Mouse (Mus musculus): ENCODE measurements around the gene Habp4.
A peak's percentile ranks its signal among the peaks of the same experiment; 100 is the strongest.

The Habp4 gene

DNA sequence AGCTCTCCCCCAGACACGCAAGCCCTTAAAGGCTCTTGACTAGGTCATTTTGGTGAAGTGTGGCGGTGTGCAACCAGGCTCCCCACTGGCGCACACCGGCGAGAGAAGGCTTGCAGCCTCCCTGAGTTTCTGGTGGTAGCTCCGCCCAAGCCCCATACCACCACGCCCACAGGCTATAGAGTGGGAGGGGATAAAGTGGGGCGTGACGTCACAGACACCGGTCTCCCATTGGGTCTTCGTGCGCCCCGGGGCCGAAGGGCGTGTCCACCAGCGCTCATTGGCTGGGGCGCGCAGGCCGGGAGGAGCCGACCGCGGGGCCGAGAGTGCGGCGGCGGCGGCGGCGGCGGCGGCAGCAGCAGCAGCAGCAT is at the start of gene Habp4:
Habp4 (plus strand) TSS at position 277 of the 368 bp plus-strand sequence.
- peak; percentile 99 for DNase-seq

DNA sequence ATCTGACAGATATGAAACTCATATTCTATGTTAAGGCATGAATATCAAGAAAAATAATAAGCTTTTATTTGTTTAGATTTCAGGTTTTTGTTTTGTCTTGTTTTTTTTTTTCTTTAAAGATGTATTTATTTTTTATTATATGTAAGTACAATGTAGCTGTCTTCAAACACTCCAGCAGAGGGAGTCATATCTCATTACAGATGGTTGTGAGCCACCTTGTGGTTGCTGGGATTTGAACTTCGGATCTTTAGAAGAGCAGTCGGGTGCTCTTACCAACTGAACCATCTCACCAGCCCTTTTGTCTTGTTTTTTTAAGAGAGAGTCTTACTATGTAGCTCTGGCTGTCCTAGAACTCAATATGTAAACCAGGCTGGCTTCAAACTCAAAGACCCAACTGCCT is 44.2 kb upstream of the Habp4 start:
- peak in 1 of 2 experiments; percentile 34 for DNase-seq

DNA sequence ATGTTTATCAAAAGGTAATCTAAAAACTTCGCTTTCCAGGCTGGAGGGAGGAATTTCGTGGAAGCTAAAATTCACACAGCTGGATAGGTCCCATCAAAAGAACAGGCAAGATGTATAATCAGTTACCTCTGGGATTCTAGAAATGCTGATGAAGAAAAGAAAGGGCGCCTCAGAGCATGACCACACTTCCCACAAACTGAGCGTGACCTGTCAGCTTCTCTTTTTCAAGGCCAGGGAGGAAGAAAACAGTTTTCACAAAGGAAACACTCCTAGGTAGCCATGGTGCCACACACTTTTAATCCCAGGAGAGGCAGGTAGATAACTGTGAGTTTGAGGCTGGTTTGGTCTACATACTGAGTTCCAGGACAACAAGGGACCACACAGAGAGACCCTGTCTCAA is 40.9 kb upstream of the Habp4 start:
- DNase-seq: no peak

DNA sequence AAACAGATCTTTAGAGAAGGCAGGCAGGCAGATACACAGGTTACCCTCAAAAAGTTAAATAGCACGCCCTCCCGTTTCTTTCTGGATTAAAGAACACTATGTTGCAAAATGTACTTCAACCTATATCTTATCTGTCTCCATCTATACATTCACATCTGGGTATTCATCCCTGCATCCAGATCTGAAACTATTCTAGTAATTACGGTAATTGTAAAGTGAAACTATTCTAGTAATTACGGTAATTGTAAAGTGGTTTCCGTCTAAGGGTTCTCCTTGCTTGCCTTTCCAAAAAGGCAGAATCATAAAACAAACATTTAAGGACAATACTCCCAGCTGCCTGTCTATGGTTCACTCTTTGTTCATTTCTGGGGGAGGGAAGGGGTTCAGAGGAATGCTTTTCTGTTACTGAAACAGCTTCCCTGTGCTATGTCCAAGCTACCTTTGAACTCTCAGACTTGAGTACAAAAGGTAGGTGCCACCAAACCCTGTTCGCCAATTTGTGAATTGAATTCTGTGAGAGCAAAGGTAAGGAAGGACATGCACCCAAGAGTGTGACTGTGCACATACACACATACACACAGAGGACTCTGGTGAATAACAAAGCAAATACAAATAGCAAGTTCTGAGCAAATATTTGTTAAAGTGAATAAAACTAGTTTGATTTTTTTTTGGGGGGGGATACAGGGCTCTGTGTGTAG is 38.0 kb upstream of the Habp4 start:
- DNase-seq: no peak

DNA sequence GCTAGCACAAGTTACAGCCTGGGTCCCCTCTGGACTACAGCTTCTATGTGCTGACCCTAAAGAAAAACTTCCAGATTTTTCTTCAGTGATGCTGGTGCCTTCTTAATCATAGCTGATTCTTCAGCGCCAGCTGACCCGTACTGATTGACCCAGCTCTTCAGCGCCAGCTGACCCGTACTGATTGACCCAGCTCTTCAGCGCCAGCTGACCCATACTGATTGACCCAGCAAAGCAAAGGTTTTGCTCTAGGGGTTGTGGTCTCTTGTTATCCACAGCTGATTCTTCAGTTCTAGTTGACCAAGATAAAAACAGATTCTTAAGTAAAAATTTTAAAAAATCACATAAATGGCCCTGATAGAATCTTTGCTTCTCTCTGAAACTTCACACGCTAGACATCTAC is 36.7 kb upstream of the Habp4 start:
- no peak for DNase-seq

DNA sequence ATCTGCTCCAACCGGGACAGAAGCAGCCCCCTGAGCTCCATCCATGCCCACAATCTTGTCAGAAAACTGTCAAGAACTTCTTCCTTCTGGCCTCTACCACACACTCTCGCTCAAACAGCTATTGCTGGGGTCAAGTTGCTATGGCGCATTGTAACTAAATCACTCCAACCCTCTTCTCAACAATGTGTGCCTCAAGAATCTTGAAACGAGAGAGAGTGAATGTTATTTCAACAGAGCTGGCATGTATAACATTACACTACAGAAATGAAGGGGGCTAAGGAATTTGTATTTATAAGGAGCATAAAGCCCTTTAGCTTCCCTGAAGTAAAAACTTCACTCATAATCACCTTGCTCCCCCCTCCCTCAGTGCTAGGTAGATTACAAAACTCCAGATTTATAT is 35.3 kb upstream of the Habp4 start:
- DNase-seq: no peak

DNA sequence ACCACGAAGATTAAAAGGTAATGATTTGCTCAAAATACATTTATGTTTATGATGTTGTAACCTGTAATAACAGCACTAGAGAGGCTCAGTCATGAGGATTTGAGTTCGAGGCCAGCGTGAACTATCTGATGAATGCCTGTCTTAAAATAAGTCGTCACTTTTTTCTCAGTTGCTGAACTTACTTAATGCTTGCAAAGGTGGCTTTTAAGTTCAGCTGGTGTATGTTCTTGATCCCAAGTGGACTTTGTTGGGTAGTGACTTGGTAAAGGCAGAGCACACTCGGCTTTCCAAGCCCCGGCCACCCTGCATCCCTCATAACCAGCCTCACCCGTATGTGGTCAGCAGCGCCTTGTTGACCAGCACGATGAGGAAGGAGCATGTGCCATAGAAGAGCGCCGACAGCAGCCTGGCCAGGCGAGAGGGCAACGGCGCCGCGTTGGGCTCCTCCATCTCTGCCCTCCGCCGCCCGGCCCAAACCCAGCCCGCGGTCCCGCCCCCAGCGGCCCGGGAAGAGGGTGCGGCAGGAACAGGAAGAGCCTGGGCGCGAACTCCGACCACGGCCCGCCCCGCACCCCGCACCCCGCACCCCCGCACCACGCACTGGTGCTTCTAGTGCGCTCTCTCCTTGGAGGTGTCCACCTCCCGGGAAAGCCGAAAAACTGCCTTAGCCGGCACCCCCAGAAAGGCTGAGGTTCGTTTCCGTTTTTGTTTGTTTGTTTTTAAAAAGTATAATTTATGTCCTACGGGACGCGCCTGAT is 32.6 kb upstream of the Habp4 start, which contains the start of gene Slc35d2:
Slc35d2 (minus strand) TSS at position 511 of the 758 bp plus-strand sequence.
- peak; percentile 73 for DNase-seq

DNA sequence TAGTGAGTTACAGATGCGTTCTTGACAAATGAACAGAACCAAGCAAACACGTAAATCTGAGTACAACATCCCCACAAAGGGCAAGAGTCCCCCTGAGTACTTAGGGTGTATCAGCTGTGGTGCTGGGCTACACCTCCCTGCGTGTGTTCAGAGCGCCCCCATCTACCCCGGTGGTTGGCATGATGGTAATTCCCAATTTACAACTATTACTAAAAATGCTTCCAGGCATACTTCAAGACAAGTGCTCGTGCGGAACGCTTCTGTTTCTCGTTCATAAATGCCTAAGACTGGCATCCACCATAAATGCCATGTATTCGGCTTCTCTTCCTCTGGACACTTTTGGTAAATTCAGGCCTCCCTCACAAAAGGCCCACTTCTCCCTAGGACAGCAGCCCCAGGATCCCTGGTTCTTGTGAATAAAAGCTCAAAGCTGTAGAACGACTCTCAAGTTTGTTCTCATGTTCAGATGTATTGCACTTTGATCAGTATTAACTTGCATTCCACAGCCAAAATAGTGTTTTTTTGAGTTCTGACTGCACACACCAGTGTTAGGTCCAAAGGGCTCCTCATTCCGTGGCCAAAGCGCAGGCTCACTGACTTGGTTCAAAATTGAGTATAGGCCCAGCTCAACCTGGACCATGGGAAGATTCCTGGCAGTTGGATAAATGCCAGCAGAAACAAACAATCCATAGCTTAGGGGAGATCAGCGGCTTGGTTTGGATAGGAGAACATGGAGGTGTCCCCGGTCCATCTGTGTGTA is 31.8 kb upstream of the Habp4 start:
- peak; percentile 61 to 64 for DNase-seq

DNA sequence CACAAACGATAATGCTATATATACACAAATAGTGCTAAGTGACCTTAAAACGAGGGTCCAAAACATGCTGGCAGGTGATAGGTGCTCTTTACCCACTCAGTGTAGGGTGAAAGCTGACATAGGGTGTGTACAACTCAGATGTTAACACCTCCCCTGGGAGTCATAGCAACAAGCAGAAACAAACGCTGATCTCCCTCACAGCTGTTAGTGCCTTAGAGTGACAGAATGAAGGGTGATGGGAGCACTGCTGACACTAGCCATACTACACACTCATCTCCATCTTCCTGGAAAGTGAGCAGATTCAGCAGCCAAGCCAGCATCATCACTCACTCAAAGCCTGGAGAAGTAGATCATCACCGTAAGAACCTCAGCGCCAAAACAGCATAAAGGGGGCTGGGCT is 11.5 kb upstream of the Habp4 start:
- DNase-seq: no peak

DNA sequence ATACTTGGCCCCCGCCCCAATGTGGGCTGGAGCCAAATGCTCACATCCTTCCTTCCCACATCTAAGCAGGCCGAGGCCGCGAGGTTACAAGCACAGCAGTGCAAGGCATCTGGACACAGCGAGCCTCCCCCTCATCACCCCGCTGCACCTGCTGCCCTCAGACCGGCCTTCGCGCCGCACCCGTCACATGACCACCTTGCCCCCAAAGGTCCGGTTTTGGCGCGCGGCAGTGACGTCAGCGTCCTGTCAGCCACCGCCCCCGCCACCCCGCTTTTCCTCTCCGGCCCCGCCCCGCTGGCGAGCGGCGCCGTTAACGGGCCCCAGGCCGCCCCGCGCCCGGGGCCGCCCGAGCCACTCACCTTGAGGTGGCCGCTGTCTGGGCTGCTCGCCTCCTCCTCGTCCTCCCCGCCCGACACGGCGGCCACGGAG is 9.4 kb upstream of the Habp4 start:
- DNase-seq: peak; percentile 86 to 87

DNA sequence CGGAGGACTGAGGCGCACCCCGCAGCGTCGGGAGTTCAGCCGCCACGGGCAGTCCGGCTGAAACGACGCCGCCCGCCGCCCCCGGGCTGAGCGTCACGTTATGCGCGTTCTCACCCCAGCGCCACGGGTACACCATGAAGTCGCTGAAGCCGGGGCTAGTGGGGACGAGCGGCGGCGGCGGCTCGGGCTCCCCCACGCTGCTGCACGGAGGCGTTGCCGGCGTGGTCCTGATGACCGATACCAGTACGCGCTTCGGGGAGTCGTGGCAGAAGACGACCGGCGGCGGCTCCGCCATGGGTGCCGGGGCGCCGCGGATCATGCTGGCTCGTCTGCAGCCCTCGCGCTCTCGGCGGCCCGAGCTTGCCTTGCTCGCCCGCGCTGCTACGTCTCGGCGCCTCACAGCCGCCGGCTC is 8.9 kb upstream of the Habp4 start:
- peak in 1 of 2 experiments; percentile 50 for DNase-seq

DNA sequence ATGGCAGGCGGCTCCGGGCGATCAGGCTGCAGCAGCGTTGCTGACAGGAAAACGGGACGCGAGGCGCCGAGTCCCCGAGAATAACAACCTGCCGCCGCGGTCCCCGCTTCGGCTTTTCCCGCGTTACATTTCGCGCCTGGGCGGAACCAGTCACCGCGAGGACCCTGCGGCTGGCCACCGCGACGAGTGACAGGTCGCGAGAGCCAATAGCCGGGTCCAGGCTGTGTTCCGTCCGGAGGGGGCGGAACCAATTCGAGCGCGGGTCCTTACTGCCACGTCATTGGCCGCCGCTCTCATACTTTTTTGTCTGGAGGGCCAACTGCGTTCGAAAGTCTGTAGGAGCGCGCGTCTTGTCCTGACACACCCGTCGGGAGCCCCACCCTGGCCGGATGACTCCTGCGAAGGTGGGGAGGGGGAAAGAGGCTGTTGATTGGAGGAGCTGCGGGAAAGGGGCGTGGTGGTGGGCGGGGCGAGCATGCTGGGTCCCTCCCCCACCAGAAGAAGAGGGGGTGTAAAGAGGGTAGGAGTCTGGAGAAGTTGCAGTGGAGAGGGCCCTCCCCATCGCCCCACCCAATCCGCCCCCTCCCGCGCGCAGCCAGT is 8.4 kb upstream of the Habp4 start, which contains the start of gene Zfp367:
Zfp367 (minus strand) TSS at position 120 of the 600 bp plus-strand sequence.
- peak; percentile 97 to 98 for DNase-seq

DNA sequence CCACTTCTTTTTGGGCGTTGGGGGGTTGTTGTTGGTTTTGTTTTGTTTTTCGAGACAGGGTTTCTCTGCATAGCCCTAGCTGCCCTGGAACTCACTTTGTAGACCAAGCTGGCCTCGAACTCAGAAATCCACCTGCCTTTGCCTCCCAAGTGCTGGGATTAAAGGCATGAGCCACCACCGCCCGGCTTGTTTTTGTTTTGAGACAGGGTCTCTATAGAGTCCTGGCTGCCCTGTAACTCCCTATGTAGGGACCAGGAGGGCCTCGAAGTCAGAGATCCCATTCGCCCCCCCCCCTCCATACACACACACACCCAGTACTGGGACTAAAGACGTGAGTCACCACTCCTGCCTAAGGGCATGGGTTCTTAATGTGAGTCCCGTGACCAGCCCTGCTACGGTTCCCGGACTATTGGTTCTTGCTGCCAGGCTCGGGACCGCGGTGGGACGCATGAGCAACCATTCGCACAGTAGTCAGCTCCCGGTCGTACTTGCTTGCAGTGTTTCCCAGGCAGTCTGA is 7.8 kb upstream of the Habp4 start:
- peak; percentile 61 to 70 for DNase-seq

DNA sequence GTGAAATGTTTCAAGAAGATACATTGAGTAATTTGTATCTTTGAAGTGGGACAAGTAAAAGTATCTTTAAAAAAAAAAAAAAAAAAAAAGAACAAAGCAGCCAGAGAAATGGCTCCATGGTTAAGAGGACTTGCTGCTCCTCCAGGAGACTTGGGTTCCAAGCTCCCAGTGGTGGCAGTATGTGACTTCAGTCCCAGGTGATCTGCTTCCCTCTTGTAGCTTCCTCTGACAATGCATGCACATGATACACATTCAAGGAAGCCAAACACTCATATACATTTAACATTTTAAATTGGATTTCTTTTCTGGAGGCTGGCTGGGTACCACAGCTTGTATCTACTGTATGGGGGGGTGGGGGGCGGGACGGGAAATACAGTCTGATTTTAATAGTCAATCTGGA is 7.0 kb upstream of the Habp4 start:
- no peak for DNase-seq

DNA sequence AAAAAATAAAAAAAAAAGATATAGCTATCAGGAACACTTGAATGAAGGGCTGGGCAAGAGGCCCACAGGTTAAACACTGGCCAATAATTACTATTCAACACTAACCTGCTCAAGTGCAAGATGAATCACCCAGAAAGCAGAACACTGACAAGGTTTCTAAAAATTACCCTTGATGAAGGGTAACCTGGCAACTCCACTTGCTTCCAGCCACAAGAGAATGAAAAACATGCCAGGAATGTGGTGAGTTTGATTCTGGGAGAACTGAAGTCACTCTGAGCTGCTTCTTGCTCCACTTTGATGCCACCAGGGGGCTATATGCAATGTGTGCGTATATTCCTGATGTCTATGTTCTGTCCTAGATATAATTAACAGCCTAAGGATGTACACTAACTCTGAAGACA is 6.5 kb upstream of the Habp4 start:
- DNase-seq: no peak

DNA sequence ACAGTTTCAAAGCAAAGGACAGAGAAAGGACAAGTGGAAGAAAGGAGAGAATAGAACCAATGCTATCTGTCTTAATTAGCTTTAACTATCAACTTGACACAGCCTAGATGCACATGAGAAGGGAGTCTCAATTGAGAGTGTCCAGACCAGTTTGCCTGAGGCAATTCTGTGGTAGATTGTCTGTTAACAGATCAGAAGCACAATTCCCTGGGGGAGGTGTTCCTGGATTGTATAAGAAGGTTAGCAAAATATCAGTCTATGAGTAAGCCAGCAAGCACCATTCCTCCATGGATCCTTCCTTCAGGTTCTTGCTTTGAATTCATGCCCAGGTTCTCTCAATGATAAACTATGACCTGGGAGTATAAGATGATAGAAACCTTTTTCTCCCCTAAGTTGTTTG is 4.7 kb upstream of the Habp4 start:
- no peak for DNase-seq

DNA sequence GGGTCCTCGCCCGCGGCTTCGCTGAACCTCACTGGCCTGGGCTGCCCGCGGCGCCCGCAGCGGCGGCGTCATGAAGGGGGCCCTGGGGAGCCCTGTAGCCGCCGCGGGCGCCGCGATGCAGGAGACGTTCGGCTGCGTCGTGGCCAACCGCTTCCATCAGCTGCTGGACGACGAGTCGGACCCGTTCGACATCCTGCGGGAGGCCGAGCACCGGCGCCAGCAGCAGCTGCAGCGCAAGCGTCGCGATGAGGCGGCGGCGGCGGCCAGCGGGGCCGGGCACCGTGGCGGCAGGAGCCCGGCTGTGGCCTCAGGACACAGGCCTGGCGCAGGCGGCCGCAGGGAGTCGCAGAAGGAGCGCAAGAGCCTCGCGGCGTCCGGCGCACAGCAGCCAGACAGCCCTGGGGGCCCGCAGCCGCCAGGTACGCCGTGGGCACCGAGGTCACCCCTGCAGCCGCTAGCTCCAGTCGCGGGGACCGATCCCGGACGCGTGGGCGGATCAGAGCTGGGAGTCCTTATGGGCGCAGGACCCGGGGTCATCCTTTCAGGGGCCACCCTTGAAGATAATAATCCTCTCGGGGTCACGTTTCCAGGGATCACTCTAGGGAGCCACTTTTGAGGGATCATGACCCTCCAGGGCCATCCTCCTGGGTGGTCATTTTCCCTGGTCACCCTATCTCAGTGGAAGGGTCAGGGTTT is 440 bp downstream of the Habp4 start:
- DNase-seq: no peak

DNA sequence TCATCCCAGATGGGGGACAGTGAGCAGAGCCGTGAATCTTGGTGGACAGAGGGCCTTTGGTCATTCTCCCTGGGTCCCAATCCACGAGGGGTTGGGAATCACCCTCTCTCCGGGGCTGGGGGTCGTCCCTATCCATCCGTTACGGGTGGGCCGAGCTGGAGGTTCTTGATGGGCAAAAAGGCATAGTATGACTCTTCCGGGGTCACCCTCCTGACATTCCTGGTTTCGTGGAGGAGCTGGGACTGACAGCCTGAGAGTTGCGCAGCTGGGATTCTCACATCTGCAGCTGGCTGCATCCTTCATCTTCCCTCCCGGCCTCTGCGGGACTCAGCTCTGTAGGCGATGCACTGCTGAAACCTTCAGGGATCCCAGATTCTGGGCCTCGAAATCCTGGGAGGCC is 1.0 kb downstream of the Habp4 start:
- no peak for DNase-seq

DNA sequence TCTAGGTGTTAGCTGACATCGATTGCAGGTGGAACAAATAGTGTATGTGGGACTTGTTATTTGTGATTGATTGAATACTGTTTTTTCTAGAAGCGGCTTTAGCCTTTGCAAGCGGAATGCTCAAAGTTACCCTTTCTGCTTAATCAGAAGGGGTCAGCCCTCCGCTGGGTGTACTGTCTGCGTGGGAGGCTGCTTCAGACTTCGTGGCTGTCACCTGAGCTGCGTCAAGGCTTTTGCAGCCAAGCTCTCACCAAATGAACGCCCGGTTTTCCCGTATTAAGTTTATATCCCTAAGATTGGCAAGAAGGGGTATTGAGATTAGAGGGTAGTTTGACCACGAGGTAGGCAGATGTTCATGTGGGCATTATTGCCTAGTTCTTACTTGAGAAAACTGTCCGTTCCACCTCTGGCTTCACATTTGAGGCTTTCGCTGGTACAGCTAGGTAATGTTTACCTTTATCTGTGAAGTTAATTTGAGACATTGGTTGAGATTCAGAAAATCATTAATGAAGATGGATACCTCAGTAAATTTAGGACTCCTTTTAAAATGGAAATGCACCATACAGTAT is 1.6 kb downstream of the Habp4 start:
- DNase-seq: no peak

DNA sequence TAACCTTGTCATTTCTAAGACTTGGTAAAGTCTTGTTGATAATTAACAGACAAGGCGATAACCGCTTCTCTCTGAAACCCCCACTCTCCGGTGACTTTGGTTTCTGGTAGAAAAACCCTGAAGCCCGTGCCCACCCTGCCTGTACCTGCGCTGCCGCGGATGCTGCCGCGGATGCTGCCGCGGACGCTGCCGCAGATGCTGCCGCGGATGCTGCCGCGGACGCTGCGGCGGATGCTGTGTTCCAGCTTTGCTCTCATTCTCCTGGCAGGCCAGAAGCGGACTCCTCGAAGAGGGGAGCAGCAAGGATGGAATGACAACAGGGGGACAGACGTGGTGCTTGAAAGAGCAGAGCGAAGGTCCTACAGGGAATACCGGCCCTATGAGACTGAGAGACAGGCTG is 8.1 kb downstream of the Habp4 start:
- DNase-seq: no peak

DNA sequence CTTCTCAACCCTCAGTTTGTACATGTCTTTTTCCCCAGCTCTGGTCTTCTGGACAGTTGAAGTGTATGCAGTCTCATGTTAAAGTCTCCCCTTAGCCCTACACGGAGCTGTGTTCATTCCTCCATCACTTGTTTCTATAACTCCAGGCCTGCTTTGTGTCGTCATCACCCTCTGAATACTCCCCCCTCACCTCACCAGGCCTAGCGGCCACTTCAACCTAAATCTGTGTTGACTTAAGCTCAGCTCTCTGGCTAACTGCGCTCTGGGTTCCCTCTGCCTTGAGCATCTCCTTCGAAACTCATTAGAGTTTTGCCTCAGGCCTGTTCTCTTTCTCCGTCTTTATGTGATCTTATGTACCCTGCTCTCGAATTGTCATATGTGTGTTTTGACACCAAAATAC is 16.4 kb downstream of the Habp4 start:
- DNase-seq: no peak
